Mouse (Mus musculus) heart, adult 8-10 months (tissue): ENCODE results near the gene Gm11568. TPM values are rescaled to one million over a fixed set of nuclear protein-coding genes. Genes with fewer than 3 reads are reported as not detected.
"Not testable (repeated sequence)": the region's sequence is repeated elsewhere in the genome, so short reads cannot be mapped to it uniquely, and the experiment has no call there.

ENCODE experiments used
- DNase-seq: peaks from one replicate; pipeline ENCODE4 v3.0.0; 2022; ENCODE audit warnings: low spot score
- total RNA-seq, 4 experiments: library from RNA; stranded (reverse); gene quantifications; 2 replicates each; pipeline ENCODE4 v1.2.4; 2022

The Gm11568 gene
- not detected for total RNA-seq

DNA sequence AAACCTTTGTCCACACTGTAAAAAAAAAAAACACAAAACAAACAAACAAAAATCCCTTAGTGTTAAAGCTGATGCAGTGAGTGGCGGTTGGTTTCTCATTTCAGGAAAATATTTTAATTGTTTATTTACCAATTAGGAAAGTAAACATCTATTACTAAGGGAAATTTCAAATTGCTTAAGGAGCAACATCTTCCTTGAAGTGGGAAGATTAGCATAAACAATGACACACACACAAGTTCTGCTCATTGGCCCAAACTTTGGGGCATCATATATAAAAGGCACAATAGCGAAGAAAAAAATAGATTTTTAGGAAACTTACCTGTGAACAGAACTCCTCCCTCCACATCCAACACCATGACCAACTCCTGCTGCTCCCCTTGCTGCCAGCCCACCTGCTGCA is at the start of gene Gm11568:
Gene Gm11568 (plus strand): TSS at position 301 of the 400 bp plus-strand sequence.
- no peak for DNase-seq

GRCm38 (mm10) chr11:99809792-99810191 is 47.9 kb upstream of the Gm11568 start, which contains the start of gene Krtap4-13:
Gene Krtap4-13 (minus strand): TSS chr11:99809892.
- not testable (repeated sequence) for DNase-seq

GRCm38 (mm10) chr11:99815566-99815965 is 42.2 kb upstream of the Gm11568 start, which contains the start of gene Gm11564:
Gene Gm11564 (minus strand): TSS chr11:99815666.
- not testable (repeated sequence) for DNase-seq

- DNase-seq, result no peak
Measured at GRCm38 (mm10) chr11:99837966-99838365, 19.8 kb upstream of the Gm11568 start, which contains the start of gene 2300003K06Rik. Gene 2300003K06Rik (minus strand): TSS chr11:99838066.

DNA sequence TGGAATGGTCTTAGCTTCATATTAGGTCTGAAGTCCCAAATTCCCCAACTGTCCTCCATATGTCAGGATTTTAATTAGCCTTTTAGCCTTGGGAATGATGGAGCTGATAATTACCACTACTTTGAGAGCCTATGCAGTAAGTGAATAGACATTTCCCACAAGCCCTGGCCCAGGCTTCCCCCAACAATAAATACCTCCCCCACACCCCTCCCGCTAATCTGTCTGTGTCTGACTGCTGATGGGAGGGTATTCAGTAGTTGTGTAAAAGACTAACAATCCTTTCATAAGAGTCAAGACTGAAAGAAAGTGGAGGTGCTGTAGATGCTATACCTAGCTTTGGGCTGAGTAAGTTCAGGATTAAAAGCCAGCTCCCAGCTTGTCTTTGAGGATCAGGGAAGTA is 15.5 kb upstream of the Gm11568 start:
- DNase-seq, result no peak

- no peak for DNase-seq
Measured at GRCm38 (mm10) chr11:99846746-99847145, 11.0 kb upstream of the Gm11568 start.

- no peak for DNase-seq
Measured at GRCm38 (mm10) chr11:99851508-99851907, 6.2 kb upstream of the Gm11568 start, which contains the start of gene Krtap4-16. Gene Krtap4-16 (minus strand): TSS chr11:99851608.

DNA sequence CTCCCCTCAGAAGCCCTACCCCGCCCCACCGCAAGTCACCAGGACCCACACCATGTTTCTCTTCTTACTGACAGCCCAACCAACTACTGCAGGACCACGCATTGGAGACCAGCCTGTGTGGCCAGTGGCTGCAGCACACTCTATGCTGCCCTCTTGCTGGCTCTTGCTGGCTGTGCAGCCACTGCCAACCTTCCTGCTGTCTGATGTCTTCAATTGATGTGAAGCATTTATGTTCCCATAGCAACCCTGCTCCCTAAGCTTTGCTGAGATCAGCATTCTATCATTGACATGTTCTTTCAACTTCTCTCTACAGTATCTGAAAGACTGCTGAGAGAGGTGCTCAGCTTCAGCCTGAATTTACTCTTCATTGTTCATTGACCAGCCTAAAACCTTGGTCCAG is 3.6 kb upstream of the Gm11568 start:
- DNase-seq, result no peak

- DNase-seq, result no peak
Measured at GRCm38 (mm10) chr11:99858761-99859160, 1.0 kb downstream of the Gm11568 start.

DNA sequence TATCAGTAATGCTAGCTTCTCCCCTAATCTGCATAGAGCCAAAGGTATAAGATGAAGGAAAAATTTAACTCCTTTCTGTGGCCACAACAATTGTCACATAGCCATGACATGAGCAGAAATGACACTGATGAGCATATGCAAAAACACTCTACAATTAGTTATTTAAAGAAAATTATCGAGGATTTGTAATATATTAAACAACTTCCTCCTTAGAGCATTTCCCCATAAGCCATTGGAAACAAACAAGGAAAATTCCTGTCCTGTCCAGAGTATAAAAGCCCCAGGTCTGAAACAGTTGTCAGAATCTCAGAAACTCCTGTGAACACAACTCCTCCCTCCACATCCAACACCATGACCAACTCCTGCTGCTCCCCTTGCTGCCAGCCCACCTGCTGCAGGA is 6.5 kb downstream of the Gm11568 start, which contains the start of gene Gm11559:
Gene Gm11559 (plus strand): TSS at position 301 of the 400 bp plus-strand sequence.
- not testable (repeated sequence) for DNase-seq

- DNase-seq, result not testable (repeated sequence)
Measured at GRCm38 (mm10) chr11:99873089-99873488, 15.4 kb downstream of the Gm11568 start, which contains the start of gene Krtap9-1. Gene Krtap9-1 (plus strand): TSS chr11:99873389.

- DNase-seq, result not testable (repeated sequence)
Measured at GRCm38 (mm10) chr11:99878887-99879286, 21.2 kb downstream of the Gm11568 start, which contains the start of gene Gm11567. Gene Gm11567 (plus strand): TSS chr11:99879187.

GRCm38 (mm10) chr11:99907620-99908019 is 49.9 kb downstream of the Gm11568 start, which contains the start of gene Krtap31-1:
Gene Krtap31-1 (plus strand): TSS chr11:99907920.
- DNase-seq, result no peak

Other genes starting within 250 kb of the Gm11568 start
- gene Gm11937, start 247.7 kb upstream of the Gm11568 start, total RNA-seq, result not detected
- gene Krtap2-4, start 243.1 kb upstream of the Gm11568 start, total RNA-seq, result not detected
- gene Gm11562, start 237.5 kb upstream of the Gm11568 start, total RNA-seq, result not detected
- not detected for gene Krtap4-1, start 229.7 kb upstream of the Gm11568 start, total RNA-seq
- not detected for gene Krtap4-2, start 222.8 kb upstream of the Gm11568 start, total RNA-seq
- gene Krtap4-7, start 213.8 kb upstream of the Gm11568 start, total RNA-seq, result not detected
- gene Gm11555, start 207.7 kb upstream of the Gm11568 start, total RNA-seq, result not detected
- gene Gm11563, start 199.0 kb upstream of the Gm11568 start, total RNA-seq, result not detected
- gene Krtap4-6, start 192.0 kb upstream of the Gm11568 start, total RNA-seq, result not detected
- not detected for gene Gm14190, start 167.2 kb upstream of the Gm11568 start, total RNA-seq
- not detected for gene Gm14180, start 123.6 kb upstream of the Gm11568 start, total RNA-seq
- not detected for gene Gm11595, start 85.0 kb upstream of the Gm11568 start, total RNA-seq
- not detected for gene Krtap4-8, start 77.2 kb upstream of the Gm11568 start, total RNA-seq
- gene Krtap4-9, start 72.7 kb upstream of the Gm11568 start, total RNA-seq, result not detected
- not detected for gene Gm11596, start 64.5 kb upstream of the Gm11568 start, total RNA-seq
- not detected for gene Gm11569, start 59.0 kb upstream of the Gm11568 start, total RNA-seq
- gene Gm11554, start 53.5 kb upstream of the Gm11568 start, total RNA-seq, result not detected
- gene Krtap4-13, start 48.0 kb upstream of the Gm11568 start, total RNA-seq, result not detected
- gene Gm11564, start 42.3 kb upstream of the Gm11568 start, total RNA-seq, result not detected
- gene 2300003K06Rik, start 19.9 kb upstream of the Gm11568 start, total RNA-seq, result not detected
- not detected for gene Krtap4-16, start 6.3 kb upstream of the Gm11568 start, total RNA-seq
- not detected for gene Gm11559, start 6.6 kb downstream of the Gm11568 start, total RNA-seq
- gene Krtap9-1, start 15.5 kb downstream of the Gm11568 start, total RNA-seq, result not detected
- gene Gm11567, start 21.3 kb downstream of the Gm11568 start, total RNA-seq, result not detected
- gene Krtap31-1, start 50.0 kb downstream of the Gm11568 start, total RNA-seq, result not detected
- gene Gm11565, start 56.8 kb downstream of the Gm11568 start, total RNA-seq, result not detected
- not detected for gene Krtap31-2, start 78.4 kb downstream of the Gm11568 start, total RNA-seq
- not detected for gene Krtap9-5, start 90.6 kb downstream of the Gm11568 start, total RNA-seq
- not detected for gene Krtap29-1, start 121.1 kb downstream of the Gm11568 start, total RNA-seq
- gene Krtap16-1, start 128.7 kb downstream of the Gm11568 start, total RNA-seq, result not detected
- not detected for gene Krtap17-1, start 136.1 kb downstream of the Gm11568 start, total RNA-seq
- gene Krt33a, start 158.3 kb downstream of the Gm11568 start, total RNA-seq, result not detected
- not detected for gene Krt33b, start 172.0 kb downstream of the Gm11568 start, total RNA-seq
- gene Krt34, start 183.6 kb downstream of the Gm11568 start, total RNA-seq, result not detected
- not detected for gene Krt31, start 192.6 kb downstream of the Gm11568 start, total RNA-seq
- gene Krt32, start 230.3 kb downstream of the Gm11568 start, total RNA-seq, result not detected
- gene Krt35, start 238.3 kb downstream of the Gm11568 start, total RNA-seq, result not detected
- gene Krt36, start 247.7 kb downstream of the Gm11568 start, total RNA-seq, result not detected